ENCODE assay signal across 8 mouse cellular contexts in genomic region chrX:73637415-73637814, GRCm38 (mm10).
A peak's percentile ranks its signal among the peaks of the same experiment; 100 is the strongest.
DNase-seq lines count a peak whose midpoint lies in the region.

No protein-coding gene starts in this region.

- DNase-seq in embryo, embryonic 11 days: peak; percentile 29
- no peak for DNase-seq in embryo, embryonic 9.5 days (ENCODE audit: extremely low spot score)
- DNase-seq in testis, postnatal 10 days (ENCODE audit: low spot score): peak; percentile 52
- DNase-seq in testis, postnatal 14 days (ENCODE audit: low spot score): no peak
- DNase-seq in liver: peak; percentile 36
- no peak for DNase-seq in thymus, postnatal 14 days
- DNase-seq in urinary bladder, postnatal 14 days (ENCODE audit: low spot score): no peak
- DNase-seq in c-Kit-positive CD71-positive TER-119-positive erythroid progenitor cells, embryonic 14.5 days (ENCODE audit: low spot score): no peak

Comparison
In these comparisons a context has a peak if more than half of its experiments do, and no peak if none do; other contexts are left out.
1. DNase-seq: peak in embryo, embryonic 11 days (single experiment), testis, postnatal 10 days (single experiment) and liver (single experiment); none in embryo, embryonic 9.5 days (single experiment), testis, postnatal 14 days (single experiment), thymus, postnatal 14 days (single experiment), urinary bladder, postnatal 14 days (single experiment) and c-Kit-positive CD71-positive TER-119-positive erythroid progenitor cells, embryonic 14.5 days (single experiment).